Mouse (Mus musculus) thymus, adult 2 months (tissue): ENCODE results near the gene Mrpl45.

Experiments used
- CTCF ChIP-seq: fragments of 200-500 bp; IDR thresholded peaks from 2 replicates; pipeline ENCODE4 v1.5.1; 2012; ENCODE audit warnings: mild to moderate bottlenecking, control low read depth, low read length, moderate library complexity, borderline replicate concordance; ENCODE audit not compliant: control insufficient read depth, poor library complexity, insufficient read depth; ENCODE audit errors: extremely low read depth
- POLR2A ChIP-seq: fragments of 200-500 bp; IDR thresholded peaks from 2 replicates; pipeline ENCODE4 v1.6.1; 2012; ENCODE audit warnings: mild to moderate bottlenecking, low read length, control low read depth, moderate library complexity; ENCODE audit not compliant: control insufficient read depth, poor library complexity, insufficient read depth; ENCODE audit errors: extremely low read depth

DNA sequence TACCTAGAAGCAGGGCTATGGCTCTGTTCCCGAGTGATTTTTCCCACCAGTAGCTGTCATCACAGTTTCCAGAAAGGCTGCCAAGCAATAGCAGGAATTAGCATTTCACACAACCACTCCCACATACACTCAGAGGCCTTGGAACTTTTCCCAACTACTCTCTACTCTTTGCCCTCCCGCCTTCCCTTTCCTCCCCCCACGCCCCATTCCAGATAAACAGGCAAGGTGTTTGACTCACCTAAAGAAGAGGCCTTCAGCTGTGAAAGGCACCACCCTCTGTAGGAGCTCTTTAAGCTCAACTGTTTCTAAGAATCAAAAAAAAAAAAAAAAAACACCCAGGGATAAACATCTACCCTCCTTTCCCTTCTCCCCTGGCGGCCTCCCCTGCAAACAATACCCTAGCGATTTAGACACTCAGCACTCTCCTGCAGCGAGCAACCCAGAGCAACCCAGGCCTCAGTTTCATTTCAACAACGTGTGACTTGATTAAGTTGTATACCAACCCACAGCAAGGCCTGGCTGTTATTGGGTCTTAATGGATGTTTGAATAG, 13.2 kb upstream of the Mrpl45 start:
- TF ChIP-seq CTCF (no peak), POLR2A (no peak)
